Mouse (Mus musculus) frontal cortex, postnatal 10 days (tissue): ENCODE measurements around the gene Bcat2.

Experiments used
- DNase-seq, 2 experiments: peaks; one replicate each; pipeline ENCODE4 v3.0.0; 2022; ENCODE audit warnings: low spot score in 2 of 2, mixed read lengths in 1 of 2

The Bcat2 gene

GRCm38 (mm10) chr7:45550821-45551511 lies 19.0 kb upstream of the Bcat2 start:
- no peak for DNase-seq

GRCm38 (mm10) chr7:45551512-45551883 lies 18.5 kb upstream of the Bcat2 start:
- no peak for DNase-seq

DNA sequence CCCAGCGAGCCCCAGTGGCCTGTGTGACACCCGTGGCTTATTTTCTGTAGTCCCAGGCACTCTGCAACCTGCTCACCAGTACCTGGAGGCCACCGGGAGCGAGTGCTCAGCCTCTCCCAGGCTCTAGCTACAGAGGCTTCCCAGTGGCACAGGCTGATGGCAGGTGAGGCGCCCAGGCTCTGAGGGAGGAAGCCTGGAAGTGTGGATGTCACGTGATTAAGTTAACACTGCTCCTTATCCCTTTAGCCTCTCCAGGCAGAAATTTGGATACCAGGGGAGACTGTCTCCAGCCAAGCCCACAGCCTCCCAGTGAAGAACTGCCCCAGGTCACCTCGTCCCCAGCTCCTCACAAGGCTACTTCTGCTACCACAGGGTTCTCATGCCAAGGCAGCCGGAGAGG lies 16.4 kb upstream of the Bcat2 start:
- DNase-seq: no peak

DNA sequence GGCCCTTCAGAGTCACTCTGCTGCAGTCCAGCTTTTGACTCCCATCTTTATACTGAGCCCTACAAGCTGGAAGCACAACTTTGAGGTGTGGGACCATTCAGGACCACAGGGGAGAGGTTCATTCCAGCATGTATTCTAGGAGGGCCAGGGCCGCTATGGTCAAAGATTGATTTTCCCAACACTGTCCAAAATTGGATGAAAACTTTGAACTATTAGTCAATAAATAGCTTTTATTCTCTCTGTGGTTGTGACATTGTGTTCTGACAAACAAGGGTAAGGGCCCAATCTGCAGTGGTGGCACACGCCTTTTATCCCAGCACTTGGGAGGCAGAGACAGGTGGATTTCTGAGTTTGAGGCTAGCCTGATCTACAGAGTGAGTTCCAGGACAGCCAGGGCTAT lies 16.0 kb upstream of the Bcat2 start:
- DNase-seq: no peak

GRCm38 (mm10) chr7:45554744-45555143 lies 15.2 kb upstream of the Bcat2 start, which contains the start of gene Hsd17b14:
Gene Hsd17b14 (plus strand): TSS chr7:45554893.
- DNase-seq: no peak

GRCm38 (mm10) chr7:45555787-45556186 lies 14.2 kb upstream of the Bcat2 start:
- DNase-seq: peak in 1 of 2 experiments; percentile 62

DNA sequence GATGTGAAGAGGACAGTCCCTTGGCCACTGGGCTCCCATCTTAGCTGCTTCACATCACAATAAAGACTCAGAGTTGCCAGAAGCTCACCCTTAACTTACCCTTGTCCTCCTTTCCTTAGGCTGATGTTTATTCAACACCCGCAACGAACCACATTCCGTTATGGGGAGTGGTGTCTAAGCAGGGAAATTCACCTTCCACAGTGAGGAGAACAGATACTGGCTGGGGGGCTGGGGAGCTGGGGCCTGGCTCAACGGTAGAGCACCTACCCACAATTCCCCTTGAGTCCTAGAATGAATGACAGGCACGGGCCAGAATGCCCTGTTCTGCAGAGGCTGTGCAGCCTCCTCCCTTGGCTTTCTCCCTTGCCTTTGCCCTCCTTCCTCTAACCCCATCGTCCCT lies 11.0 kb upstream of the Bcat2 start:
- DNase-seq: no peak

- no peak for DNase-seq
These were observed 9.7 kb upstream of the Bcat2 start for GRCm38 (mm10) chr7:45560241-45560640.

DNA sequence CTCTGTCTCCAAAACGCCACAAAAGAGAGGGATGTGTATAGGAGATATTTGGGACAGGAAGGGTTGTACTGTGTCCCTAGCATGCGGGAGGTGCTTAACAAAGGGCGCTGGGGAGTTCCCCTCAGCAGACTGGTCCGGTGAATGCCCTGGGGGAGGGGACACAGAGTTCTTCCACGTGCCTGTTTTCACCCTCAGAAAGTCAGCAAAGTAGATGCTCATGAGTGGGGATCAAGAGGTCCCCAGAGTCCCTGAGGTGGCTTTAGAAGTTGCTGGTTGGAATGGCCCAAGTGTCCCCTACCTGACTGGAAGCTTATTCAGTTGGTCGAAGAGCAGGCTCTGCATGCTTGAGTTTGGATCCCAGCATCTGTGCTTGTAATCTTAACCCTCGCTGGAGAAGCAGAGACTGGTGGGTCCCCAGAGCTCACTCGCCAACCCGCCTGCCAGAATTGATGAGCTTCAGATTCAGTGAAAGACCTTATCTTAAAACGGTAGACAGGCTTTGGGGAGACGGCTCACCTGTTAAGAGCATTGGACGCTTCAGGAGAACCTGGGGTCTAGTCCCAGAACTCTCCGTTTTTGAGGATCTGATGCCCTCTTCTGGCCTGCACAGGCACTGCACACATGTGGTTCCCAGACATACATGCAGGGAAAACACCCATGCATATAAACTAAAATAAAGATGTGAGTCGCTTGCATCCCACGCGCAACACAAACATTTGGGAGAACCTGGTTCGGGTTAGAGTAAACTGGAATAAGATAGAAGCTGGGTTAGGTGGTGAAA lies 8.9 kb upstream of the Bcat2 start:
- peak; percentile 58 to 77 for DNase-seq

- no peak for DNase-seq
These were observed 8.1 kb upstream of the Bcat2 start for GRCm38 (mm10) chr7:45561624-45562520.

DNA sequence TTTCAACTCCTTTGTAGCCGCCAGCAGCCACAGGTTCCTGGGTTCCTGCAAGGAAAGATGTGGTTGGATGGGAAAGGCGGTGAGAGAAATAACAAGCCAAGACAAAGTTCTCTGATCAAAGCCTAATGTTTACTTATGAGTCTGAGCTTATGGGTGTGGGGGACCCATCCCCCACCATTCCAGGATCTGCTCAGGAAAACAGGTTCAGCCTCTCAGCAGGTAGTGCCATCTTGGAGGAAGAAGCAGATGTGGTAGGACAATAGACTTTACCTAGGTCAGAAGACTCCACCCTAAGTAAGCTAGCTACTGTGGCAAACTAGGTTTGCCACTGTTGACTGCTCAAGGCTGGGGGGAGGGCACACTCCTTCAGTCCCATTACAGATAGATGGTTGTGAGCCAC lies 5.1 kb upstream of the Bcat2 start:
- no peak for DNase-seq

GRCm38 (mm10) chr7:45565446-45565845 lies 4.5 kb upstream of the Bcat2 start:
- DNase-seq: no peak

GRCm38 (mm10) chr7:45567112-45567779 lies 2.7 kb upstream of the Bcat2 start:
- no peak for DNase-seq

DNA sequence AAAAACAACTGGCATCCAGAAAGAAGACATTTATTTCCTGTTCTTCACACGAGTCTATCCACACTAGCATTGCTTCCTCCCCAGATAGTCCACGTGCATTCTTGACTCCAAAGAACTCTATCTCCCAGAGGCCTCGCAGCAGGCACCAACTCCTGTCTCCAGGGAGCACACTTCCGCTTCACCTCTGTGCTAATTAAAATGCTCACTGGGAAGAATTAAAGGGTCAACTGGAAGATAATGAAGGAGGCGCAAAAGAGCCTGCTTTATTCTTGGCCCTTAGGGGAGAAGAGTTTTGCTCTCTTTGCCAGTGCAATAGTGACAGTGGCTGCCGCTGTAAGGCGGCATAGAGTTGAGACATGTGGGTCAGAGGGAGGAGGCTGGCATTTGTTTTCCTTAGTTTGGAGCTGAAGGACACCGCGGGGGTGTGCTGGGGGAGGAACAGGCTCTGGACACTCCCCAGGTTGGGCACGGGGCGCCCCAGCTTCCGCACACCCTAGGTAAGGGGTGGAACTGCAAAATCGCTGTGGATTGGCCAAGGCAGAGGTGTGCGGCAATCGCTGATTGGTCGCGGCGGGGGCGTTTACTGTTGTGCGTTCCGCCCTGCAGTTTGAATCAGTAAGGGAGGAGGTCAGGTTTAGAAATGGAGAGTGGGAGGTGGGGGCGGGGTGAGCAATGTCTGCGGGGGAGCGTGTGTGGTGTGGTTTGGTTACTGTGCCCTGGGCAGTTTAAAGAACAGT lies 2.0 kb upstream of the Bcat2 start:
- peak; percentile 79 to 83 for DNase-seq

- DNase-seq: no peak
These were observed 1.1 kb upstream of the Bcat2 start for GRCm38 (mm10) chr7:45568601-45569473.

GRCm38 (mm10) chr7:45571966-45572365 lies 2.0 kb downstream of the Bcat2 start:
- no peak for DNase-seq

DNA sequence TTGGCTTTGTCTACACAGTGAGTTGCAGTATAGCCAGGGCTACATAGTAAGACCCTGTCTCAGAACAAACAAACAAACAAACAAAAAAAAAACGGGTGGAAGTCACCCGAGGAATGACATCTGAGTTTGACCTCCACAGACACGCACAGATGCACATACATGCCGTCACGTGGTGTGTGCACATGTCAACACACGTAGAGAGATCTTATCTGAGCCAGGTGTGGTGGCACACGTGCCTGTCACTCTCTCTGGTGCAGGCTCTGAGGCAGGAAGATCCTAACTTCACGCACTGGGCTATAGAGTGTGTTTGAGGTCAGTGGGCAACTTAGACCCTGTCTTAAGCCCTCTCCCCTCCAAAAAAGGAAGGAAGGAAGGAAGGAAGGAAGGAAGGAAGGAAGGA lies 4.0 kb downstream of the Bcat2 start:
- no peak for DNase-seq

GRCm38 (mm10) chr7:45574472-45575379 lies 4.8 kb downstream of the Bcat2 start:
- DNase-seq: no peak

GRCm38 (mm10) chr7:45585923-45586322 lies 16.0 kb downstream of the Bcat2 start:
- no peak for DNase-seq
